Mouse (Mus musculus) kidney, adult 2 months (tissue): ENCODE measurements at regions not wholly inside any gene's neighbourhood (a gene's known extent, or its start where the extent isn't known, plus 50 kb on each side); places are given as distances from the start of the nearest gene placed in this dataset.

ENCODE experiments used
- CTCF ChIP-seq: fragments of 200-500 bp; conservative IDR thresholded peaks from 2 replicates; pipeline ENCODE4 v1.5.1; 2011; ENCODE audit warnings: low read depth, mild to moderate bottlenecking, control low read depth, low read length, moderate library complexity, mixed read lengths; ENCODE audit not compliant: insufficient read depth, insufficient read length
- POLR2A ChIP-seq: fragments of 200-500 bp; IDR thresholded peaks from one replicate; pipeline ENCODE4 v1.6.1; 2011; ENCODE audit warnings: low read depth, low read length, control low read depth

DNA sequence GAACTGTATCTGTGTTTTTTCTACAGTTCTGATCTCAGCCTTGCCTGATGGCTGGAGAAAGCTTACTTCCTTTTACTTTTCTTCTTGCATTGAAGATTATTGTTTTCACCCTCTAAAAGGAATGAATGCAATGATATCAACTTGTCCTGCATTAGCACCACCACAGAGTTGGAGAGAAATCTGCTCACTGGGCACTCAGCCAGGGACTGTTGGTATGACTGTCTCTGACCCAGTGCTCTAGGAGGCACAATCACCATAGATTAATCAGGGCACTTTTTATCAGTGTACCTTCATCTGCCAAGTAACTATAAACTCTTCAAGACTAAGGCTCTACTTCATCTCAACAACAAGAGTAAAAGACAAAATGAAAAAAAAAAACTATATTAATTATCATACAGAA is 888.1 kb downstream of the 5730522E02Rik start:
- TF ChIP-seq POLR2A: no peak
- TF ChIP-seq CTCF: no peak
